Mouse (Mus musculus) heart, adult 2 months (tissue): ENCODE results near the gene Ring1. TPM values are rescaled to one million over a fixed set of nuclear protein-coding genes. Genes with fewer than 3 reads are reported as not detected.
"Not testable (repeated sequence)": the region's sequence is repeated elsewhere in the genome, so short reads cannot be mapped to it uniquely, and the experiment has no call there.

Source experiments
- DNase-seq, 2 experiments: peaks; one replicate each; pipeline ENCODE4 v3.0.0; 2021
- H3K27ac ChIP-seq: fragments of 200-600 bp; 2 replicates; pipeline ENCODE4 v1.8.1; 2022
- H3K27me3 ChIP-seq: fragments of 200-500 bp; 2 replicates; pipeline ENCODE4 v1.6.1; 2012; ENCODE audit warnings: mild to moderate bottlenecking, low read length, inconsistent platforms, mixed read lengths; ENCODE audit not compliant: control insufficient read depth, insufficient read depth
- H3K36me3 ChIP-seq: fragments of 200-500 bp; 2 replicates; pipeline ENCODE4 v1.6.1; 2012; ENCODE audit warnings: low read length, inconsistent platforms; ENCODE audit not compliant: control insufficient read depth, insufficient read depth
- H3K4me1 ChIP-seq: fragments of 200-500 bp; 2 replicates; pipeline ENCODE4 v1.6.1; 2011; ENCODE audit warnings: low read length; ENCODE audit not compliant: control insufficient read depth, insufficient read depth
- H3K4me3 ChIP-seq: fragments of 200-600 bp; 2 replicates; pipeline ENCODE4 v1.8.1; 2022
- H3K79me2 ChIP-seq: fragments of 200-500 bp; replicated peaks from 2 replicates; pipeline ENCODE4 v1.6.1; 2012; ENCODE audit warnings: mild to moderate bottlenecking, inconsistent platforms, low read length, moderate library complexity, mixed read lengths; ENCODE audit not compliant: control insufficient read depth, insufficient read depth
- H3K9ac ChIP-seq: fragments of 200-500 bp; 2 replicates; pipeline ENCODE4 v1.6.1; 2012; ENCODE audit warnings: low read depth, mild to moderate bottlenecking, control low read depth, inconsistent platforms, low read length, mixed read lengths
- CTCF ChIP-seq: fragments of 200-600 bp; IDR thresholded peaks from 2 replicates; pipeline ENCODE4 v1.8.1; 2022; ENCODE audit warnings: antibody characterized with exemption, mild to moderate bottlenecking, moderate library complexity
- EP300 ChIP-seq: fragments of 200-500 bp; IDR thresholded peaks from 2 replicates; pipeline ENCODE4 v1.6.1; 2011; ENCODE audit warnings: low read depth, low read length, control low read depth; ENCODE audit not compliant: insufficient read depth
- POLR2A ChIP-seq: fragments of 200-500 bp; IDR thresholded peaks from 2 replicates; pipeline ENCODE4 v1.6.1; 2011; ENCODE audit warnings: mild to moderate bottlenecking, low read depth, low read length, control low read depth; ENCODE audit not compliant: insufficient read depth
- WGBS: fragments of 180-500 bp; shearing (Covaris S2); methylation state at CpG from one replicate; pipeline ENCODE4 v1.1.7; 2018; 5-methylcytosine and 5-hydroxymethylcytosine counted together
- intact Hi-C: fragments of 180-260 bp; cut with DNase I; formaldehyde crosslinking; loops from one replicate; pipeline ENCODE4 v1.15.1; 2025
- polyA plus RNA-seq: library from polyadenylated mRNA; depleted of rRNA; stranded (reverse); fragments of >200 nt; gene quantifications from 2 replicates; pipeline ENCODE4 v1.2.3, GENCODE M21; 2012
- total RNA-seq, 2 experiments: library from RNA; stranded (reverse); gene quantifications; 2 replicates each; pipeline ENCODE4 v1.2.3; 2021

Ring1 gene
- total and polyA plus RNA-seq, 3 experiments = 13.0 to 18.6 (median 13.1) TPM

DNA sequence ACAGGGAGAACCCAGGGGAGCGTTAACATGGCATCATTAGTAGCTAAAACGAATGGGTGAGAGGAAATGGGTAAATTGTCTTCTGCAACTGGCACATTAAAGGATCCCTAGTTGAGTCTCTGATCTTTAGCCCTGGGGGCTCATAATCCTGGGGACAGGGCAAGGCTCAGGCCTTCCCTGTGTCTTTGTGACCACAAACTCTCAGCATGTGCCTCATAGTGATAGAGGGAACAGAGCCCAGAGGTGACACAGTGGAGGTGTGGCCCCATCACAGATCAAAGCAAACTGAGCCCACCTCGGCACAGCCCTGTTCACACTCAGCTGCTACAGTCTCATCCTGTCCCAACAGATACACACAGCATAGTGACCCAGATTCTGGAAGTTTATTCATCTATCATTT is 28.8 kb downstream of the Ring1 start:
- intact Hi-C loops = loop anchor here (1.0 to 5.0 kb wide), 2 partner anchors 1274 to 1297 kb away; no protein-coding TSS in a partner anchor
- Histone ChIP-seq H3K36me3 (no peaks in the 10 kb centered on the region), H3K79me2 (no peaks in the 10 kb centered on the region), H3K4me3 (no peak overlapping the region), H3K4me1 (no peaks in the 10 kb centered on the region; the same call in 1 of the 2 replicates), H3K9ac (no peak overlapping the region), H3K27ac (no peak overlapping the region), H3K27me3 (no peaks in the 10 kb centered on the region)
- WGBS = 60% methylated on average over 3 of the region's 3 CpGs
- no peak for DNase-seq
- TF ChIP-seq EP300 = no peak
- TF ChIP-seq POLR2A = no peak
- no peak for TF ChIP-seq CTCF

DNA sequence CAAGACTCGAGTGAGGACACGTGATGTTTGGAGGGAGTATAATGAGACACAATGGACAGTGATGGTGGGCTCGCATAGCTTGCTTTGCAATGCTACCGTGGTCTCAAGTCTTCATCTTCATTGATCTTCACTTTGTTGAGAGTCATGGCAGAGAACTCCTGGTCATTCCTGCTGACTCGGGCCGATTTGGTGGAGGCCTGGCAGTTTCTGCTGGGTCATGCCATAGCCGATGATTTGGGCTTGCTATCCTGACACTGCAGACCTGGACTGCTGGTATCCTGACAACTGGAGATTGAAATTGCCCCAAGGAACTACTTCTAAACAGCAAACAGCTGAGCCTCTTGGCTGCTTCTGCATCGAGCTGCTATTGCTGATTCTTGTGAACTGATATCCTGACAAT is 29.5 kb downstream of the Ring1 start:
- intact Hi-C loops = loop anchor here (1.0 to 5.0 kb wide), 2 partner anchors 1274 to 1297 kb away; no protein-coding TSS in a partner anchor

GRCm38 (mm10) chr17:33991788-33992664 is 32.5 kb downstream of the Ring1 start:
- no peak overlapping the region for H3K9ac ChIP-seq
- H3K27me3 ChIP-seq = no peaks in the 10 kb centered on the region
- H3K36me3 ChIP-seq = no peaks in the 10 kb centered on the region
- no peaks in the 10 kb centered on the region for H3K79me2 ChIP-seq
- intact Hi-C loops = no loop called here
- 31% methylated on average over 10 of the region's 10 CpGs for WGBS
- no peaks in the 10 kb centered on the region for H3K4me1 ChIP-seq
- DNase-seq = peak; percentile 31 to 44
- H3K27ac ChIP-seq = no peak overlapping the region
- H3K4me3 ChIP-seq = no peak overlapping the region
- no peak for TF ChIP-seq POLR2A
- peak; percentile 83 for TF ChIP-seq CTCF

More for the DNA sequence above, 29.5 kb downstream of the Ring1 start:
- Histone ChIP-seq H3K9ac (no peak overlapping the region), H3K4me1 (no peaks in the 10 kb centered on the region; the same call in 1 of the 2 replicates), H3K36me3 (no peaks in the 10 kb centered on the region), H3K27me3 (no peaks in the 10 kb centered on the region), H3K79me2 (no peaks in the 10 kb centered on the region), H3K4me3 (no peak overlapping the region), H3K27ac (no peak overlapping the region)
- TF ChIP-seq EP300 (no peak), POLR2A (no peak), CTCF (no peak)
- DNase-seq = no peak
- 84% methylated on average over 8 of the region's 8 CpGs for WGBS

GRCm38 (mm10) chr17:33982136-33982535 is 42.3 kb downstream of the Ring1 start:
- H3K4me3 ChIP-seq = not testable (repeated sequence)

GRCm38 (mm10) chr17:33981192-33981909 is 43.1 kb downstream of the Ring1 start:
- Histone ChIP-seq H3K9ac (peak overlapping the region; percentile 64), H3K4me1 (peaks cover 18% of the 10 kb centered on the region), H3K4me3 (peak overlapping the region; percentile 53), H3K27ac (peak overlapping the region; percentile 78)
- intact Hi-C loops = loop anchor here (5.0 kb wide), 1 partner anchor 84 kb away; no protein-coding TSS in a partner anchor
- H3K79me2 ChIP-seq, H3K27me3 ChIP-seq, H3K36me3 ChIP-seq: not testable (repeated sequence)
- DNase-seq = peak; percentile 85 to 91
- peak; percentile 73 for TF ChIP-seq POLR2A
- peak; percentile 95; the same call in 1 of the 2 replicates for TF ChIP-seq EP300
- peak; percentile 52 for TF ChIP-seq CTCF
- under 1% methylated on average over 27 of the region's 27 CpGs for WGBS

More at GRCm38 (mm10) chr17:33982136-33982535, 42.3 kb downstream of the Ring1 start:
- WGBS = 3% methylated on average over 8 of the region's 8 CpGs
- DNase-seq = peak; percentile 62 to 80
- not testable (repeated sequence) for H3K79me2 ChIP-seq, H3K9ac ChIP-seq, H3K36me3 ChIP-seq, H3K27ac ChIP-seq, H3K27me3 ChIP-seq
- H3K4me1 ChIP-seq = peaks cover 18% of the 10 kb centered on the region
- TF ChIP-seq CTCF (peak; percentile 88), EP300 (peak; percentile 25; the same call in 1 of the 2 replicates)
- intact Hi-C loops = loop anchor here (1.0 to 5.0 kb wide), 2 partner anchors 14 to 85 kb away; no protein-coding TSS in a partner anchor
